8 mouse cellular contexts compared by ENCODE assay signal in the genomic region with DNA sequence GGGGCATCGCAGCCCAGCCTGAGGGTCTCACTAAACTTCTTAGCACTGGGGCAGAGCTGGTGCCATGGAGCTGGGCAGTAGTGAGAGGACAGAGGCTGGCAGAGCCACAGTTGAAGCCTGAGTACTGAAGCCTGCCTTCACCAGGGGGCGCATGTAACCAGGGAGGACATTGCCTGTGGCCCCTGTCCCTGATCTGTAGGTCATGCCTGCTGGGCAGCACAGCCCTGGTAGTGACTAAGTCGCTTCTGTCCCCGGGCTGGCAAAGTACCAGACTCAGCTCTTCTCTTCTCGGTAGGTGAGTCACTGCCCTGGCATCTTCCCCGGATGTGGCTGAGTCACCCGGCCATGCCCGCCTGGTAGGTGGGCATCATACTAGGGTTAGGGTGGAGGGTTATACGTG. TPM values are rescaled to one million over a fixed set of nuclear protein-coding genes. Genes with fewer than 3 reads are reported as not detected.
DNase-seq lines count a peak whose midpoint lies in the region; ATAC-seq and TF ChIP-seq lines count a peak whose summit lies in the region.

No protein-coding gene starts in this region.

- H3K27ac ChIP-seq in heart, embryonic 14.5 days (replicated peaks in 1 of 2; ENCODE audit: control insufficient read depth in 1 of 2, insufficient read depth in 1 of 2, low read depth in 2 of 2, low read length in 2 of 2), result peak overlapping the region in 1 of 2 experiments; percentile 97; a peak in 2 of 4 replicates

- ATAC-seq in G1E (ENCODE audit: extremely low read depth, insufficient number of reproducible peaks, low FRiP score, poor library complexity, severe bottlenecking), result no peak
- no peak for ATAC-seq in heart, embryonic 14.5 days (ENCODE audit: insufficient number of reproducible peaks, insufficient read depth, low FRiP score, low read depth)

- no peaks in the 10 kb centered on the region for H3K36me3 ChIP-seq in G1E (replicated peaks)
- 0 out of 2 replicates have a peak, but pooled peaks cover 4% of the 10 kb centered on the region for H3K36me3 ChIP-seq in heart, embryonic 14.5 days (ENCODE audit: control insufficient read depth, insufficient read depth, low read length)

- 37% methylated on average over 9 of the region's 9 CpGs for WGBS in heart, embryonic 14.5 days

- H3K4me1 ChIP-seq in G1E (ENCODE audit: insufficient read depth, low read depth, low read length), result peaks cover 87% of the 10 kb centered on the region
- peaks cover 64 to 67% of the 10 kb centered on the region in 2 experiments for H3K4me1 ChIP-seq in heart, embryonic 14.5 days (ENCODE audit: control insufficient read depth in 2 of 2, insufficient read depth in 2 of 2, low read length in 2 of 2)

- no peaks in the 10 kb centered on the region for H3K9me3 ChIP-seq in G1E (replicated peaks)
- H3K9me3 ChIP-seq in heart, embryonic 14.5 days (ENCODE audit: control insufficient read depth, low read length), result no peaks in the 10 kb centered on the region

- peaks cover 32% of the 10 kb centered on the region for H3K27me3 ChIP-seq in G1E (ENCODE audit: insufficient read depth, low read length)
- H3K27me3 ChIP-seq in heart, embryonic 14.5 days (ENCODE audit: control insufficient read depth, insufficient read depth, low read length), result no peaks in the 10 kb centered on the region

- no peak for TF ChIP-seq CTCF in G1E (IDR thresholded peaks at IDR 0.05; ENCODE audit: low read depth, low read length)

- H3K9ac ChIP-seq in heart, embryonic 14.5 days (ENCODE audit: low read length), result peak overlapping the region; percentile 92

- H3K4me2 ChIP-seq in heart, embryonic 14.5 days (ENCODE audit: low read length), result peak overlapping the region; percentile 69

- peak overlapping the region; percentile 55; the same call in 1 of the 2 replicates for H3K4me3 ChIP-seq in G1E (ENCODE audit: low read depth, low read length)
- no peak overlapping the region for H3K4me3 ChIP-seq in heart, embryonic 14.5 days (ENCODE audit: control insufficient read depth in 1 of 2, insufficient read depth in 1 of 2, low read depth in 1 of 2, low read length in 2 of 2)

- intact Hi-C loops in heart, postnatal 25 days (cut with DNase I), result loop anchor here (2.0 kb wide), 1 partner anchor 40 kb away; no protein-coding TSS in a partner anchor

- peak; percentile 97 for DNase-seq in heart, adult 11 months
- no peak for DNase-seq in heart, postnatal 25 days (ENCODE audit: low spot score)
- DNase-seq in G1E (ENCODE audit: low spot score), result no peak
- DNase-seq in cerebellum, postnatal 14 days, result peak; percentile 79 to 84
- peak; percentile 78 to 88 for DNase-seq in kidney, postnatal 36 days
- DNase-seq in monocyte, adult 2 months (ENCODE audit: low read depth in 1 of 2, low spot score in 2 of 2), result peak; percentile 66 to 71
- peak; percentile 31 for DNase-seq in thymus, postnatal 0 days (ENCODE audit: low spot score)

RNA-seq across cellular contexts. Expression of a gene that starts 5.5 kb away (rescaled TPM):
- total RNA-seq in heart, postnatal 25 days (2021), result 10 to 100 TPM; 11.8 TPM
- total RNA-seq in G1E (2014; fragmentation: Nextera tagmentation) (109 and 110 TPM in 2 replicates), G1E (2017) (16.9 and 17.1 TPM in 2 replicates)
- 84.4 and 103 TPM in 2 replicates for polyA plus RNA-seq in G1E (2012)
- 31.4 and 33.4 TPM in 2 replicates for polyA plus RNA-seq in heart, embryonic 14.5 days (2014; fragmentation: Nextera tagmentation; extraction: Ambion mirVana)
- polyA plus RNA-seq in thymus, postnatal 0 days (2015; fragmentation: Nextera tagmentation; extraction: Ambion mirVana), result 40.4 and 41.0 TPM in 2 replicates

RNA-seq across cellular contexts. Expression of a gene that starts 25.6 kb away (rescaled TPM):
- total RNA-seq in heart, postnatal 25 days (2021), result under 1 TPM; 0.28 to 0.52 TPM
- total RNA-seq in G1E (2014; fragmentation: Nextera tagmentation) (60.7 and 84.9 TPM in 2 replicates), G1E (2017) (52.7 and 63.4 TPM in 2 replicates)
- polyA plus RNA-seq in G1E (2012), result 3.4 and 4.1 TPM in 2 replicates
- polyA plus RNA-seq in heart, embryonic 14.5 days (2014; fragmentation: Nextera tagmentation; extraction: Ambion mirVana), result 15.6 and 17.5 TPM in 2 replicates
- 40.6 and 53.2 TPM in 2 replicates for polyA plus RNA-seq in thymus, postnatal 0 days (2015; fragmentation: Nextera tagmentation; extraction: Ambion mirVana)

RNA-seq across cellular contexts. Expression of a gene that starts 49.7 kb away (rescaled TPM):
- total RNA-seq in heart, postnatal 25 days (2021), result 1 to 10 TPM in 1 of 2 experiments, under 1 TPM in 1; 0.52 to 1.1 TPM
- not detected in 2 replicates for total RNA-seq in G1E (2014; fragmentation: Nextera tagmentation)
- total RNA-seq in G1E (2017), result not detected in 2 replicates
- polyA plus RNA-seq in G1E (2012), result not detected in 2 replicates
- 1.00 and 2.3 TPM in 2 replicates for polyA plus RNA-seq in heart, embryonic 14.5 days (2014; fragmentation: Nextera tagmentation; extraction: Ambion mirVana)
- polyA plus RNA-seq in thymus, postnatal 0 days (2015; fragmentation: Nextera tagmentation; extraction: Ambion mirVana), result 0.27 and 0.51 TPM in 2 replicates

Comparison
In these comparisons a context has a peak if more than half of its experiments do, and no peak if none do; other contexts are left out.
1. DNase-seq: peak in heart, adult 11 months (single experiment), cerebellum, postnatal 14 days (2 of 2), kidney, postnatal 36 days (2 of 2), monocyte, adult 2 months (2 of 2) and thymus, postnatal 0 days (single experiment); none in heart, postnatal 25 days (single experiment) and G1E (single experiment).